Mouse (Mus musculus): Measurements from ENCODE around the gene Gtf2a1. TPM values are rescaled to one million over a fixed set of nuclear protein-coding genes. Genes with fewer than 3 reads are reported as not detected.

Gtf2a1 gene
- total and polyA plus RNA-seq, 2 experiments from 2014 or later, result 18.6 to 20.0 TPM

GRCm38 (mm10) chr12:91513980-91514379 lies 76.3 kb downstream of the Gtf2a1 start:
- no peak overlapping the region for H3K27ac ChIP-seq (ENCODE audit: low read depth)

GRCm38 (mm10) chr12:91511766-91512165 lies 78.5 kb downstream of the Gtf2a1 start:
- TF ChIP-seq EP300 (IDR thresholded peaks at IDR 0.05; ENCODE audit: low read depth), result no peak
- TF ChIP-seq CTCF (IDR thresholded peaks at IDR 0.05; ENCODE audit: low read depth), result no peak
- H3K4me3 ChIP-seq (ENCODE audit: low read depth, low read length), result no peak overlapping the region
- no peak overlapping the region for H3K27ac ChIP-seq (ENCODE audit: low read depth)
- H3K9ac ChIP-seq (replicated peaks; ENCODE audit: low read depth, low read length), result no peak overlapping the region
- no peaks in the 10 kb centered on the region for H3K4me1 ChIP-seq (ENCODE audit: control insufficient read depth, insufficient read depth)
- no peaks in the 10 kb centered on the region for H3K9me3 ChIP-seq (replicated peaks; ENCODE audit: control insufficient read depth, low read length)
- WGBS, result 72% methylated on average over 3 of the region's 3 CpGs
- no peak overlapping the region for H3K4me2 ChIP-seq (ENCODE audit: low read depth, low read length)
- H3K27me3 ChIP-seq (ENCODE audit: control insufficient read depth, insufficient read depth, low read length), result no peaks in the 10 kb centered on the region
- no peaks in the 10 kb centered on the region for H3K36me3 ChIP-seq (replicated peaks; ENCODE audit: control insufficient read depth, insufficient read depth, low read length)
- no peak for DNase-seq (ENCODE audit: low spot score)
- no peak for ATAC-seq (ENCODE audit: insufficient read depth, low read depth)

More at GRCm38 (mm10) chr12:91513980-91514379, 76.3 kb downstream of the Gtf2a1 start:
- no peak overlapping the region for H3K4me2 ChIP-seq (ENCODE audit: low read depth, low read length)
- WGBS, result 76% methylated on average over 6 of the region's 6 CpGs
- no peaks in the 10 kb centered on the region for H3K36me3 ChIP-seq (replicated peaks; ENCODE audit: control insufficient read depth, insufficient read depth, low read length)
- no peak overlapping the region for H3K9ac ChIP-seq (replicated peaks; ENCODE audit: low read depth, low read length)
- no peaks in the 10 kb centered on the region for H3K4me1 ChIP-seq (ENCODE audit: control insufficient read depth, insufficient read depth)
- H3K4me3 ChIP-seq (ENCODE audit: low read depth, low read length), result no peak overlapping the region
- no peaks in the 10 kb centered on the region for H3K9me3 ChIP-seq (replicated peaks; ENCODE audit: control insufficient read depth, low read length)
- H3K27me3 ChIP-seq (ENCODE audit: control insufficient read depth, insufficient read depth, low read length), result no peaks in the 10 kb centered on the region
- no peak for DNase-seq (ENCODE audit: low spot score)
- no peak for ATAC-seq (ENCODE audit: insufficient read depth, low read depth)
- TF ChIP-seq CTCF (IDR thresholded peaks at IDR 0.05; ENCODE audit: low read depth) (no peak), EP300 (IDR thresholded peaks at IDR 0.05; ENCODE audit: low read depth) (no peak)

Other genes starting within 250 kb of the Gtf2a1 start
- 17.4 and 35.9 TPM in 2 replicates for gene Cep128, start 206.1 kb downstream of the Gtf2a1 start, total RNA-seq (2014; rRNA removed; ENCODE audit: low replicate concordance)
- 15.1 and 17.5 TPM in 2 replicates for gene Cep128, start 206.1 kb downstream of the Gtf2a1 start, polyA plus RNA-seq (2015; fragmentation: Nextera tagmentation; extraction: Ambion mirVana)
- gene Tshr, start 205.9 kb downstream of the Gtf2a1 start, total RNA-seq (2014; rRNA removed; ENCODE audit: low replicate concordance), result not detected in 2 replicates
- gene Tshr, start 205.9 kb downstream of the Gtf2a1 start, polyA plus RNA-seq (2015; fragmentation: Nextera tagmentation; extraction: Ambion mirVana), result 0.05 and 0.19 TPM in 2 replicates
- 0.70 and 0.95 TPM in 2 replicates for gene Ston2, start 197.9 kb upstream of the Gtf2a1 start, total RNA-seq (2014; rRNA removed; ENCODE audit: low replicate concordance)
- 0.57 and 1.2 TPM in 2 replicates for gene Ston2, start 197.9 kb upstream of the Gtf2a1 start, polyA plus RNA-seq (2015; fragmentation: Nextera tagmentation; extraction: Ambion mirVana)

All from heart, postnatal 0 days (tissue).